Mouse (Mus musculus): Measurements from ENCODE around the gene Ric1. TPM values are rescaled to one million over a fixed set of nuclear protein-coding genes. Genes with fewer than 3 reads are reported as not detected.

The Ric1 gene
- polyA plus RNA-seq, 2 experiments = 22.7 to 31.4 TPM

DNA sequence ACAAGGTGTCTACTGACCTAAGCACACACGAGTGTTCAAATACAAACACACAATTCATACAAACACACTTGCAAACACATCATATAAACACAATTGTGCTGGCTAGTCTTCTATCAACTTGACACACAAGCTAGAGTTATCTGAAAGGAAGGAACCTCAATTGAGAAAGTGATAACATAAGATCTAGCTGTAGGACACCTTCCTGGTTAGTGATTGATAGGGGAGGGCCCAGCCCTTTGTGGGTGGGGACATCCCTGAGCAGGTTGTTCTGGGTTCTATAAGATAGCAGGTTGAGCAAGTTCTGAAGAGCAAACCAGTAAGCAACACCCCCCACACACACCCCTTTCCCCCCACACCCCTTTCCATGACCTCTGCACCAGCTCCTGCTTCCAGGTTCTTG, 127.6 kb downstream of the Ric1 start:
- peaks cover 3% of the 10 kb centered on the region; the same call in 1 of the 2 replicates for H3K4me1 ChIP-seq (ENCODE audit: control insufficient read depth, insufficient read depth, low read length)
- WGBS = 79% methylated on average over 1 of the region's 1 CpGs
- no peak for ATAC-seq (ENCODE audit: low FRiP score, low read depth)

DNA sequence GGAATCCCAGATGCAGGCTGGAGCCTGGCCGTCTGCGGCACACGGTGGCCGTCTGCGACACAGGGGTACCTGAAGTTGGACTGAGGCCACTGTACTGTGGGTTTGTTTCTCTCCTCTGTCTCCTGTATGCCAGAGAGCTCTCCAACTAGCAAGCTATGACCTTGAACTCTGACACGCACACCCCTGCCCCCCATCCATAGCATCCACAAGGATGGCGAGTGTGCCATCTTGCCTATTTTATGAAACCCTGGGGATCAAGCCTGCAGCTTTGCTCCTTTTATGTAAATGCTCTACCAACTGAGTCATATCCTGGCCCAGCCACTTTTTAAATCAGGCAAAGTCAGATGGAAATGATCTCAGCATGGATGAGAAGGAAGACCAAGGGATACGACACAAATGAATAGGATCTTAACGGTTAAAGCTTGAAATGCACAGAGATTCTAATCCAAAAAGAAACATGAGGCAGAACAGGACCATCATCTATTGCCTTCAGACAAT, 131.7 kb downstream of the Ric1 start:
- H3K9me3 ChIP-seq (ENCODE audit: control insufficient read depth, low read length) = no peaks in the 10 kb centered on the region
- TF ChIP-seq POLR2A (IDR thresholded peaks at IDR 0.05; ENCODE audit: borderline replicate concordance, extremely low read depth, insufficient read depth, insufficient read length) = no peak
- no peaks in the 10 kb centered on the region for H3K27me3 ChIP-seq (ENCODE audit: control insufficient read depth, insufficient read depth, low read length)
- H3K27ac ChIP-seq (replicated peaks; ENCODE audit: low read depth, low read length) = no peak overlapping the region
- no peaks in the 10 kb centered on the region for H3K36me3 ChIP-seq (ENCODE audit: control insufficient read depth, insufficient read depth, low read length)
- ATAC-seq (ENCODE audit: low FRiP score, low read depth) = no peak
- no peak overlapping the region for H3K4me2 ChIP-seq (replicated peaks; ENCODE audit: low read depth, low read length, severe bottlenecking)
- 72% methylated on average over 9 of the region's 9 CpGs for WGBS
- H3K4me1 ChIP-seq (ENCODE audit: control insufficient read depth, insufficient read depth, low read length) = peaks cover 10% of the 10 kb centered on the region
- no peak overlapping the region for H3K4me3 ChIP-seq (replicated peaks; ENCODE audit: low read length)
- DNase-seq (ENCODE audit: low spot score) = no peak
- H3K9ac ChIP-seq (ENCODE audit: low read depth, low read length, severe bottlenecking) = no peak overlapping the region

More for the DNA sequence above, 127.6 kb downstream of the Ric1 start:
- Histone ChIP-seq H3K4me2 (replicated peaks; ENCODE audit: low read depth, low read length, severe bottlenecking) (no peak overlapping the region), H3K9ac (ENCODE audit: low read depth, low read length, severe bottlenecking) (no peak overlapping the region), H3K27me3 (ENCODE audit: control insufficient read depth, insufficient read depth, low read length) (no peaks in the 10 kb centered on the region), H3K27ac (replicated peaks; ENCODE audit: low read depth, low read length) (no peak overlapping the region), H3K9me3 (ENCODE audit: control insufficient read depth, low read length) (no peaks in the 10 kb centered on the region), H3K4me3 (replicated peaks; ENCODE audit: low read length) (no peak overlapping the region), H3K36me3 (ENCODE audit: control insufficient read depth, insufficient read depth, low read length) (peaks cover 8% of the 10 kb centered on the region; the same call in 1 of the 2 replicates)
- no peak for DNase-seq (ENCODE audit: low spot score)
- TF ChIP-seq POLR2A (IDR thresholded peaks at IDR 0.05; ENCODE audit: borderline replicate concordance, extremely low read depth, insufficient read depth, insufficient read length) = no peak

DNA sequence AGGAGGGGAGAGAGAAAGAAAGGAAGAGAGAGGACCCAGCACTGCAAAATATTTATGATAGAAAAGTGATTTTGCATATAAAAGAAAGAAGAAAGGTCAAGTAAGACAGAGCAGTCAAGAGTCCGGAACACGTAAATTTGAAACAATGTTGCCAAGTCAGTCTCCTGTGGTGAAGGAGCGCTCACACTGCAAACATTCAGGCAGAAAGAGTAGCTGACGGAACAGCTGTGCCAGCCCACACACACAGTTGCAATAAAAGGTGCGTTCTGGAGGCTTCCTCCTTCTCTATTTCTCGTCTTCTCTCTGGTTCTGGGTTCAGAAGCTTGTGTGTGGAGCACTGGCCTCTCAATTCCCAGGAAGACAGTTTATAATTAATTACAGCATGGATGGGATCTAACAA, 133.1 kb downstream of the Ric1 start:
- DNase-seq (ENCODE audit: low spot score) = no peak
- Histone ChIP-seq H3K36me3 (ENCODE audit: control insufficient read depth, insufficient read depth, low read length) (no peaks in the 10 kb centered on the region), H3K27me3 (ENCODE audit: control insufficient read depth, insufficient read depth, low read length) (no peaks in the 10 kb centered on the region), H3K4me1 (ENCODE audit: control insufficient read depth, insufficient read depth, low read length) (peaks cover 10% of the 10 kb centered on the region), H3K9ac (ENCODE audit: low read depth, low read length, severe bottlenecking) (no peak overlapping the region), H3K4me3 (replicated peaks; ENCODE audit: low read length) (no peak overlapping the region), H3K4me2 (replicated peaks; ENCODE audit: low read depth, low read length, severe bottlenecking) (no peak overlapping the region), H3K9me3 (ENCODE audit: control insufficient read depth, low read length) (no peaks in the 10 kb centered on the region), H3K27ac (replicated peaks; ENCODE audit: low read depth, low read length) (no peak overlapping the region)
- TF ChIP-seq POLR2A (IDR thresholded peaks at IDR 0.05; ENCODE audit: borderline replicate concordance, extremely low read depth, insufficient read depth, insufficient read length) = no peak
- no peak for ATAC-seq (ENCODE audit: low FRiP score, low read depth)
- WGBS = 15% methylated on average over 6 of the region's 6 CpGs

DNA sequence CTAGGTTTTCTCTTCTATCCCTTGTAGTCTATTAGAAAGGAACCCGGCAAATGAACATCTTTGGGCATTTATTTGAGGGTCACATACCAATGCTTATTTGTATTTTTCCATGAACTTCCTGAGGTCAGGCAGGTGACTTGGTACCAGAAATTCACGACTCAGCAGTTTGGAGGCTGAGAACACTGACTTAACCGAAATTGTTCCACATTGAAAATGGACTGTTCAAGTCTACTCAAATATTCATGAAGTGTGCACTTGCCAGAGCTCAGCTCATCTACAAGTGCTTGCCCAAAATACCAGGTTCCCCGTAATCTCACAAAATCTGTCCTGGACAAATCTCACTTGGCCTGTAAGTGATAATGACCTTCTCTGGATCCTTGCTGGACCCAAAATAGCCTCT, 133.9 kb downstream of the Ric1 start:
- DNase-seq (ENCODE audit: low spot score) (no peak), ATAC-seq (ENCODE audit: low FRiP score, low read depth) (no peak)
- 74% methylated on average over 4 of the region's 4 CpGs for WGBS
- H3K27ac ChIP-seq (replicated peaks; ENCODE audit: low read depth, low read length) = no peak overlapping the region
- no peaks in the 10 kb centered on the region for H3K9me3 ChIP-seq (ENCODE audit: control insufficient read depth, low read length)
- H3K4me1 ChIP-seq (ENCODE audit: control insufficient read depth, insufficient read depth, low read length) = peaks cover 10% of the 10 kb centered on the region
- no peak overlapping the region for H3K4me2 ChIP-seq (replicated peaks; ENCODE audit: low read depth, low read length, severe bottlenecking)
- no peaks in the 10 kb centered on the region for H3K36me3 ChIP-seq (ENCODE audit: control insufficient read depth, insufficient read depth, low read length)
- TF ChIP-seq POLR2A (IDR thresholded peaks at IDR 0.05; ENCODE audit: borderline replicate concordance, extremely low read depth, insufficient read depth, insufficient read length) = no peak
- H3K27me3 ChIP-seq (ENCODE audit: control insufficient read depth, insufficient read depth, low read length) = no peaks in the 10 kb centered on the region
- H3K9ac ChIP-seq (ENCODE audit: low read depth, low read length, severe bottlenecking) = no peak overlapping the region
- H3K4me3 ChIP-seq (replicated peaks; ENCODE audit: low read length) = no peak overlapping the region

Other genes starting within 250 kb of the Ric1 start
- gene Insl6, start 196.9 kb upstream of the Ric1 start, polyA plus RNA-seq (2012; rRNA removed) = 2.8 and 3.0 TPM in 2 replicates
- 5.6 and 6.7 TPM in 2 replicates for gene Insl6, start 196.9 kb upstream of the Ric1 start, polyA plus RNA-seq (2014; fragmentation: Nextera tagmentation; extraction: Ambion mirVana)
- 0.19 and 0.41 TPM in 2 replicates for gene Rln1, start 187.6 kb upstream of the Ric1 start, polyA plus RNA-seq (2012; rRNA removed)
- 0.68 TPM in 1 of 2 replicates, not detected in the other for gene Rln1, start 187.6 kb upstream of the Ric1 start, polyA plus RNA-seq (2014; fragmentation: Nextera tagmentation; extraction: Ambion mirVana)
- 36.7 and 47.5 TPM in 2 replicates for gene Plgrkt, start 154.9 kb upstream of the Ric1 start, polyA plus RNA-seq (2012; rRNA removed)
- gene Plgrkt, start 154.9 kb upstream of the Ric1 start, polyA plus RNA-seq (2014; fragmentation: Nextera tagmentation; extraction: Ambion mirVana) = 64.6 and 65.8 TPM in 2 replicates
- gene Cd274, start 154.8 kb upstream of the Ric1 start, polyA plus RNA-seq (2012; rRNA removed) = 0.47 and 0.77 TPM in 2 replicates
- 0.10 and 0.21 TPM in 2 replicates for gene Cd274, start 154.8 kb upstream of the Ric1 start, polyA plus RNA-seq (2014; fragmentation: Nextera tagmentation; extraction: Ambion mirVana)
- gene Pdcd1lg2, start 111.4 kb upstream of the Ric1 start, polyA plus RNA-seq (2012; rRNA removed) = not detected in 2 replicates
- not detected in 2 replicates for gene Pdcd1lg2, start 111.4 kb upstream of the Ric1 start, polyA plus RNA-seq (2014; fragmentation: Nextera tagmentation; extraction: Ambion mirVana)
- gene Ermp1, start 126.1 kb downstream of the Ric1 start, polyA plus RNA-seq (2012; rRNA removed) = 16.7 and 20.1 TPM in 2 replicates
- 16.1 and 18.1 TPM in 2 replicates for gene Ermp1, start 126.1 kb downstream of the Ric1 start, polyA plus RNA-seq (2014; fragmentation: Nextera tagmentation; extraction: Ambion mirVana)
- gene Mlana, start 175.5 kb downstream of the Ric1 start, polyA plus RNA-seq (2012; rRNA removed) = 0.34 and 0.63 TPM in 2 replicates
- 0.80 and 0.82 TPM in 2 replicates for gene Mlana, start 175.5 kb downstream of the Ric1 start, polyA plus RNA-seq (2014; fragmentation: Nextera tagmentation; extraction: Ambion mirVana)

All from limb, embryonic 14.5 days (tissue).